Mouse (Mus musculus) spleen, adult 2 months (tissue): Measurements from ENCODE around the gene Rbck1. TPM values are rescaled to one million over a fixed set of nuclear protein-coding genes. Genes with fewer than 3 reads are reported as not detected.

ENCODE experiments used
- DNase-seq, 2 experiments: peaks; one replicate each; pipeline versions ENCODE4 v3.0.0 to v3.0.0-alpha.2; 2012 to 2021; ENCODE audit warnings: low spot score in 2 of 2, low read depth in 1 of 2
- H3K27ac ChIP-seq: fragments of 200-500 bp; 2 replicates; pipeline ENCODE4 v1.5.1; 2012; ENCODE audit warnings: low read length, inconsistent platforms; ENCODE audit not compliant: insufficient read depth
- H3K27me3 ChIP-seq: fragments of 200-500 bp; 2 replicates; pipeline ENCODE4 v1.6.1; 2012; ENCODE audit warnings: mild to moderate bottlenecking, moderate library complexity, low read length, inconsistent platforms; ENCODE audit not compliant: control insufficient read depth, insufficient read depth
- H3K36me3 ChIP-seq: fragments of 200-500 bp; 2 replicates; pipeline ENCODE4 v1.6.1; 2012; ENCODE audit warnings: mild to moderate bottlenecking, low read length, inconsistent platforms; ENCODE audit not compliant: control insufficient read depth, insufficient read depth
- H3K4me1 ChIP-seq: fragments of 200-500 bp; 2 replicates; pipeline ENCODE4 v1.6.1; 2011; ENCODE audit warnings: inconsistent platforms; ENCODE audit not compliant: control insufficient read depth, insufficient read depth, insufficient read length
- H3K4me3 ChIP-seq: fragments of 200-500 bp; 2 replicates; pipeline ENCODE4 v1.5.1; 2011; ENCODE audit warnings: mild to moderate bottlenecking, inconsistent platforms; ENCODE audit not compliant: insufficient read depth, insufficient read length; ENCODE audit errors: extremely low read depth
- CTCF ChIP-seq: fragments of 200-500 bp; IDR thresholded peaks from 2 replicates; pipeline ENCODE4 v1.5.1; 2011; ENCODE audit warnings: mild to moderate bottlenecking, inconsistent platforms; ENCODE audit not compliant: insufficient read depth, insufficient read length, insufficient replicate concordance; ENCODE audit errors: extremely low read depth
- POLR2A ChIP-seq: fragments of 200-500 bp; IDR thresholded peaks from 2 replicates; pipeline ENCODE4 v1.6.1; 2011; ENCODE audit warnings: low read depth, low read length, inconsistent platforms
- WGBS: fragments of 180-500 bp; shearing (Covaris S2); methylation state at CpG from one replicate; pipeline ENCODE4 v1.1.7; 2018; 5-methylcytosine and 5-hydroxymethylcytosine counted together
- polyA plus RNA-seq: library from polyadenylated mRNA; depleted of rRNA; stranded (reverse); fragments of >200 nt; gene quantifications from 2 replicates; pipeline ENCODE4 v1.2.3, GENCODE M21; 2012

The Rbck1 gene
- polyA plus RNA-seq, 1 experiment = 326 TPM

GRCm38 (mm10) chr2:152344361-152344760, 11.9 kb upstream of the Rbck1 start:
- no peak for DNase-seq
- Histone ChIP-seq H3K4me3 (peak overlapping the region; percentile 64; the same call in 1 of the 2 replicates), H3K4me1 (peaks cover 3% of the 10 kb centered on the region; the same call in 1 of the 2 replicates), H3K36me3 (no peaks in the 10 kb centered on the region), H3K27me3 (no peaks in the 10 kb centered on the region), H3K27ac (no peak overlapping the region)
- no peak for TF ChIP-seq CTCF
- TF ChIP-seq POLR2A = no peak
- WGBS = 13% methylated on average over 10 of the region's 10 CpGs

- DNase-seq = peak; percentile 61 to 78
- Histone ChIP-seq H3K27ac (no peak within 1 kb of the TSS; the same call in 1 of the 2 replicates), H3K27me3 (no peaks in the 10 kb centered on the region), H3K4me3 (peak within 1 kb of the TSS; percentile 64), H3K4me1 (peaks cover 3% of the 10 kb centered on the region; the same call in 1 of the 2 replicates), H3K36me3 (no peaks in the 10 kb centered on the region)
- TF ChIP-seq CTCF (peak; percentile 78; the same call in 1 of the 2 replicates), POLR2A (no peak)
- WGBS = 2% methylated on average over 52 of the region's 52 CpGs
These were observed 11.1 kb upstream of the Rbck1 start, which contains the start of gene Trib3 for GRCm38 (mm10) chr2:152343329-152344213. Gene Trib3, minus strand, starts transcription at chr2:152344032.

GRCm38 (mm10) chr2:152339631-152340179, 7.3 kb upstream of the Rbck1 start:
- no peaks in the 10 kb centered on the region for H3K36me3 ChIP-seq
- no peak for TF ChIP-seq CTCF
- no peak for TF ChIP-seq POLR2A
- H3K27ac ChIP-seq = no peak overlapping the region
- H3K27me3 ChIP-seq = no peaks in the 10 kb centered on the region
- no peak overlapping the region for H3K4me3 ChIP-seq
- WGBS = 95% methylated on average over 22 of the region's 22 CpGs
- no peak for DNase-seq
- peaks cover 3% of the 10 kb centered on the region; the same call in 1 of the 2 replicates for H3K4me1 ChIP-seq

GRCm38 (mm10) chr2:152338319-152338718, 5.9 kb upstream of the Rbck1 start:
- 94% methylated on average over 13 of the region's 13 CpGs for WGBS
- Histone ChIP-seq H3K36me3 (no peaks in the 10 kb centered on the region), H3K27me3 (no peaks in the 10 kb centered on the region), H3K4me1 (no peaks in the 10 kb centered on the region), H3K4me3 (no peak overlapping the region), H3K27ac (no peak overlapping the region)
- DNase-seq = no peak
- TF ChIP-seq POLR2A (no peak), CTCF (no peak)

- DNase-seq = no peak
- Histone ChIP-seq H3K27ac (no peak overlapping the region), H3K4me3 (no peak overlapping the region), H3K27me3 (no peaks in the 10 kb centered on the region), H3K4me1 (no peaks in the 10 kb centered on the region), H3K36me3 (no peaks in the 10 kb centered on the region)
- TF ChIP-seq POLR2A (no peak), CTCF (no peak)
- 90% methylated on average over 11 of the region's 11 CpGs for WGBS
These were observed 5.2 kb upstream of the Rbck1 start for GRCm38 (mm10) chr2:152337591-152338212.

- TF ChIP-seq POLR2A = no peak
- TF ChIP-seq CTCF = no peak
- DNase-seq = no peak
- WGBS = 79% methylated on average over 1 of the region's 1 CpGs
These were observed 4.4 kb upstream of the Rbck1 start for GRCm38 (mm10) chr2:152336856-152337255.

More at GRCm38 (mm10) chr2:152336856-152337255, 4.4 kb upstream of the Rbck1 start:
- Histone ChIP-seq H3K36me3 (no peaks in the 10 kb centered on the region), H3K4me1 (no peaks in the 10 kb centered on the region), H3K27me3 (no peaks in the 10 kb centered on the region), H3K4me3 (no peak overlapping the region), H3K27ac (no peak overlapping the region)
